Mouse (Mus musculus) neural tube, embryonic 10.5 days (tissue): ENCODE results near the gene Rnf17.

Source experiments
- DNase-seq: peaks from one replicate; pipeline ENCODE4 v3.0.0-alpha.2; 2017; ENCODE audit warnings: low spot score; ENCODE audit errors: extremely low spot score

The Rnf17 gene

DNA sequence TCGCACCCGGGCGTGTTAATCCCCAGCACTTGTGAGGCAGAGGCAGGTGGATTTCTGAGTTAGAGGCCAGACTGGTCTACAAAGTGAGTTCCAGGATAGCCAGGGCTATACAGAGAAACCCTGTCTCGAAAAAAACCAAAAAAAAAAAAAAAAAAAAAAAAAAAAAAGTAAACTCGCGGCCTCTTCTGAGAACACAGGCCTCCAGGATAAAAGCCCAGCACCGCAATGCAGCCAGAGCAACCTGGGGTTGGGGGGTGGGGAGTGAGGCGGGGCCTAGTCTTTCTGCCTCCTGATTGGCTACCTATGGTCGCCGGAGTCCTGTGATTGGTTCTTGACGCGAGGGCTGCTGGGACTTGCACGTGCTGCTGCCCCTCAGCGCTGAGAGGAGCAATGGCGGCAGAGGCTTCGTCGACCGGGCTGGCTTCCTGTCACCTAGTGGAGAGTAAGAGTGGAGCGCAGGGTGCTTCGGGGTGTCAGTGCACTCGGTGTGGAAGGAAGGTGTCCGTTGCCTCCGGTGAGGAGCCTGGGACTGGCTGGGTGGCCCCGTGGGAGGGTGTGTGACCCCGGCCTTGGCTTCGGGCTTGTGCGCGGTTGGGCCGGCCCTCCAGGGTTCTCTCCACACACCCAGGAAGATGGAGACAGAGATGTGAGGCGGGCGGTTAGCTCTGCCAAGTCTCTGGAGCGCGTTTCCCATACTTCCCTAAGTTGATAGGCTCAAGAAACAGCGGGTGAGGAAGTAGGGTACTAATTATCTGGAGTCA lies at the start of gene Rnf17:
Gene Rnf17, plus strand, starts transcription at position 271 of the 761 bp plus-strand sequence.
- peak; percentile 13 for DNase-seq

DNA sequence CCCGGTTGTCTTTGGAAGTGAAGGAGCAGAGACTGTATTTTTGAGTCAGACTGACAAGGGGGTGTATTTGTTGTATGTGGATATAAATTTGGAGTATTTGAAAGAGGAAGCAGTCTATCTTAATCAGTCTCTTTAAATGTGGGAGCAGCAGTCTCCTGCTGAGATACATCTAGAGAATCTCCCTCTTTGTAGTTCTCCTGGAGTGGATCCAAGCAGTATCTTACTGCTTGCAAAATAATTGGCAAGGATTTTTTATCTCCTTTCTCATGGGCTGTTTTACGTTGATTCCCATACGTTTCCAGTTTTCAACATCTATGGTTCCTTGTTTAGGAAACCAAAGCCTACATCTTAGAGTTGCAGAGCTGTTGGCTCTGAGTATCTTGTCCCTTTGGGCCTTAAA lies 47.6 kb upstream of the Rnf17 start:
- DNase-seq: no peak

- DNase-seq: no peak
Measured at GRCm38 (mm10) chr14:56355396-56355795, 47.0 kb upstream of the Rnf17 start.

DNA sequence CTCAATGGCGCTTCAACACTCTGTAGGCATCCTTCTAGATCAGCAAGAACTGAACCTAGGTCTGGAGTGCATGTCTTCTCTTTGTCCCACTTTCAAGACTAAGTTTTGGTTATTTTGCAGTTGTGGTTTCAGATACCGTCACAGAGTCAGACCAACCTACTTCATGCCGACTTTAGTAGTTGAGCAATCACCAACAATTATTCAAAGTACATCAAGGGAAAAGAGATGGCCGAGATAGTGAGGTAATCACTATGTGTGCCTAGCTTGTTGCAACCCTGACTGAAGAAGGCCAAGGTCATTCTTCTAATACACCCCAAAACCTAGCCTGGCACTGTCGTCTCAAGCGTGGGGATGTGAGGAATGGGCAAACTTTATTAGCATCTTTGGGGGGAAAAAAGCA lies 46.2 kb upstream of the Rnf17 start:
- no peak for DNase-seq

- DNase-seq: no peak
Measured at GRCm38 (mm10) chr14:56358422-56358821, 44.0 kb upstream of the Rnf17 start.

DNA sequence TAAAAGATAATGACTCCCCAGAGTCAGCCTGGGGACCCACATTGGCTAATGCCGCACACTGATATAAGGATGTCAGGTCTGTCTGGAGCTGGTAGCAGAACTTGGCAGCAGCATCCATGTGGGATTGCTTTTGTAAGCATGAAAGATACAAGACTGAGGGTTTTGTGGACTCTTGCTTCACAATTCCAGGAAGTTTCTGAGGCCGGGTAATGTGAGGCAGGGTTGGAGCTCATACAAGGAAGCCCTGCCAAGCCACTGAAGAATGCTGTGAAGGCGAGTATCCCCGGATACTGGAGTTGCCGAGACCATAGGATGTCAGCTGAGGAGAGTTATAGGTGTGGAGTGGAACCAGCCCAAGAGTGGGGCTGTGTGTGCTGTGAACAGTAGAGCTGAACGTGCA lies 43.2 kb upstream of the Rnf17 start:
- DNase-seq: no peak

- DNase-seq: peak; percentile 22
Measured at GRCm38 (mm10) chr14:56364711-56365237, 37.6 kb upstream of the Rnf17 start, which contains the start of gene Atp12a. Atp12a (plus strand) TSS chr14:56365068.

- DNase-seq: no peak
Measured at GRCm38 (mm10) chr14:56365292-56365691, 37.1 kb upstream of the Rnf17 start.

DNA sequence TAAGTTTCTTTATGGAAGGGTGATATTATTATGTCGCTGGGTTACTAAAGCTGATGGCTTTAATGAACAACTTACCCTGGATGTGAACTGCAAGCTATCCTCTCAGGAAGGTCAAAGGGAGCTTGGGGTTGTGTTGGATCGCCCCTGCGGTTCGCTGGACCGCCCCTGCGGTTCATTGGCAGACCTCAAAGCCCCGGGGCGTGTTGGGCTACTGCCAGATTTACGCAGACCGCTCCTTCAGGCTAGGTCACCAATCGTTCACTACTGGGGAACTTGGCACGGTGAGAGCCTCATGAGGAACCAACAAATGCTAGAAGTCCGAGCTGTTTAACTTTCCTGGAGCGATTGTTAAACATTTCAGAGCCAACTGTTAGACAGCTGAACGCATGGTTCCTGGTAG lies 35.7 kb upstream of the Rnf17 start:
- DNase-seq: no peak

DNA sequence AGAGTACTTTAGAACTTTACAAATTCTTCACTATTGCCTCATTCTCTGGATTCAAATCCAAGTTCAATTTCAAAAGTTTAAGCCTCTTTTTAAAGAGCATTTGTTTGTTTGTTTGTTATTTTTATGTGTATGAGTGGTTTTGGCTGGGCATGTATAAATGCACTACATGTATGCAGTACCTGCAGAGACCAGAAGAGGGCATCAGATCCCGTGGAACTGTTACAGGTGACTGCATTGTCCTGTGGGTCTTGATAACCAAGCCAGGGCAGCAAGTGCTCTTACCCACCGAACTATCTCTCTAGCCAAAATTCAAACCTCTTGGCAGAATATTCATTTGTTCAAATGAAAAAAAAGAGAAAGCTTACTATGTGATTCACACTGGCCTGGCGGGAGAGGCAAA lies 33.5 kb upstream of the Rnf17 start:
- no peak for DNase-seq

GRCm38 (mm10) chr14:56375731-56376130 lies 26.6 kb upstream of the Rnf17 start:
- DNase-seq: peak; percentile 81

GRCm38 (mm10) chr14:56377745-56378144 lies 24.6 kb upstream of the Rnf17 start:
- DNase-seq: no peak

- DNase-seq: no peak
Measured at GRCm38 (mm10) chr14:56379336-56379735, 23.0 kb upstream of the Rnf17 start.

GRCm38 (mm10) chr14:56382366-56382765 lies 20.0 kb upstream of the Rnf17 start:
- no peak for DNase-seq

- DNase-seq: no peak
Measured at GRCm38 (mm10) chr14:56390247-56390646, 12.1 kb upstream of the Rnf17 start.

- DNase-seq: no peak
Measured at GRCm38 (mm10) chr14:56393704-56394312, 8.6 kb upstream of the Rnf17 start.

- no peak for DNase-seq
Measured at GRCm38 (mm10) chr14:56398001-56398400, 4.4 kb upstream of the Rnf17 start.

DNA sequence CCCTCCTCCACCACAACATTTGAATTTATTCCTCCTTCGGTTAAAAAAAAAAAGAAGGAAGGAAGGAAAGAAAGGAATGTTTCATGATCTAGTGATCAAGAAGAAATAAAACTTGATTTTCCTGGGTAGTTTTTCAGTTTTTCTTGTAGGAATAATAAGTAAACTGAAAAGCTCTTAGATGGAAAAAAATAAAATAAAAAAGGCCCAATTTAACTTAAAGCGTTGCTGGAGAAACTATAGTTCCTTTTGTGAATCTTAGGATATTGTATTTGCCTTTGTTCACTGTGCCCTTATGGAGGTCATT lies 643 bp downstream of the Rnf17 start:
- DNase-seq: no peak

DNA sequence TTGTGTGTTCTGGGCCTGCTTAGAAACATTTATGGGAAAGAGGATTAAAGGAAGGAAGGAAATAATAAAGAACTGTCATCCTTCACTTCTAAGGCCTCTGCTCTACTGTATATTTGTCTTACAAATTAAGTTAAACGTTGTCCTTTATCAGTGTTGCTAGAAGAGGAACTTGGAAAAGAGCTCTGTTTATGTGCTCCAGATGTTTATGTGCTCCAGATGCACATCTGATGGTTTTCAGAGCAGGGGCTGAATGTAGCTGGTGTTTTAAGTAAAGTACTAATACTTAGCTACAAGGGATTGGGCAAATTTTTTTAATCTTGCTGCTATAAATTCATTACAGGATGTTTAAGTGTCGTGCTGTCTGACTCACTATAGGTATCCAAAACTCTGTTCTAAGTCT lies 59.7 kb downstream of the Rnf17 start:
- DNase-seq: no peak

- no peak for DNase-seq
Measured at GRCm38 (mm10) chr14:56462729-56463128, 60.3 kb downstream of the Rnf17 start.

- DNase-seq: no peak
Measured at GRCm38 (mm10) chr14:56468145-56468544, 65.8 kb downstream of the Rnf17 start.

DNA sequence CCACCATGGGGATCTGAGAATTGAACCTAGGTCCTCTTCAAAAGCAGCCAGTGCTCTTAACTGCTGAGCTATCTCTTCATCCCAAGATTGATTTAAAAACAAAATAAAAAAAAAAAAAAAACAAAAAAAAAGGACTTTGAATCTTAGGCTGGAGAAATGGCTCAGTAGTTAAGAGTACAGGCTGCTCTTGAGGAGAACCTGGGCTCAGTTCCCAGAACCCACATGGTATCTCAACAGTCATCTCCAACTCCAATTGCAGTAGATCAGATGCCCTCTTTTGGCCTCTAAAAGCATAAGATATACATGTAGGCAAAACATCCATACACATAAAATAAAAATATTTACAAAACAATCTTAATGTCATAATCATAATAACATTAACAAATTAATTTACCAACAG lies 87.4 kb downstream of the Rnf17 start:
- no peak for DNase-seq

GRCm38 (mm10) chr14:56502407-56502806 lies 100.0 kb downstream of the Rnf17 start:
- no peak for DNase-seq
